Mouse (Mus musculus) kidney, adult 2 months (tissue): Measurements from ENCODE around the gene Hk3. TPM values are rescaled to one million over a fixed set of nuclear protein-coding genes. Genes with fewer than 3 reads are reported as not detected.

Source experiments
- DNase-seq: peaks from one replicate; pipeline ENCODE4 v3.0.0; 2021
- H3K27ac ChIP-seq: fragments of 200-500 bp; 2 replicates; pipeline ENCODE4 v1.5.1; 2012; ENCODE audit warnings: low read depth, low read length, control low read depth, inconsistent platforms; ENCODE audit not compliant: insufficient read depth
- H3K27me3 ChIP-seq: fragments of 200-500 bp; replicated peaks from 2 replicates; pipeline ENCODE4 v1.6.1; 2012; ENCODE audit warnings: mild to moderate bottlenecking, moderate library complexity, low read length, inconsistent platforms; ENCODE audit not compliant: control insufficient read depth, insufficient read depth
- H3K36me3 ChIP-seq: fragments of 200-500 bp; 2 replicates; pipeline ENCODE4 v1.6.1; 2012; ENCODE audit warnings: mild to moderate bottlenecking, moderate library complexity, low read length, inconsistent platforms; ENCODE audit not compliant: control insufficient read depth, insufficient read depth
- H3K4me1 ChIP-seq: fragments of 200-500 bp; 2 replicates; pipeline ENCODE4 v1.6.1; 2011; ENCODE audit warnings: low read length; ENCODE audit not compliant: control insufficient read depth, insufficient read depth
- H3K4me3 ChIP-seq: fragments of 200-500 bp; 2 replicates; pipeline ENCODE4 v1.5.1; 2011; ENCODE audit warnings: mild to moderate bottlenecking, low read depth, low read length, control low read depth; ENCODE audit not compliant: insufficient read depth
- CTCF ChIP-seq: fragments of 200-500 bp; conservative IDR thresholded peaks from 2 replicates; pipeline ENCODE4 v1.5.1; 2011; ENCODE audit warnings: low read depth, mild to moderate bottlenecking, control low read depth, low read length, moderate library complexity, mixed read lengths; ENCODE audit not compliant: insufficient read depth, insufficient read length
- POLR2A ChIP-seq: fragments of 200-500 bp; IDR thresholded peaks from one replicate; pipeline ENCODE4 v1.6.1; 2011; ENCODE audit warnings: low read depth, low read length, control low read depth
- WGBS: fragments of 180-500 bp; shearing (Covaris S2); methylation state at CpG from one replicate; pipeline ENCODE4 v1.1.7; 2018; 5-methylcytosine and 5-hydroxymethylcytosine counted together
- polyA plus RNA-seq: library from polyadenylated mRNA; depleted of rRNA; stranded (reverse); fragments of >200 nt; gene quantifications from 2 replicates; pipeline ENCODE4 v1.2.3, GENCODE M21; 2012; rRNA removed

The Hk3 gene
- polyA plus RNA-seq, result 0.75 and 1.0 TPM in 2 replicates

DNA sequence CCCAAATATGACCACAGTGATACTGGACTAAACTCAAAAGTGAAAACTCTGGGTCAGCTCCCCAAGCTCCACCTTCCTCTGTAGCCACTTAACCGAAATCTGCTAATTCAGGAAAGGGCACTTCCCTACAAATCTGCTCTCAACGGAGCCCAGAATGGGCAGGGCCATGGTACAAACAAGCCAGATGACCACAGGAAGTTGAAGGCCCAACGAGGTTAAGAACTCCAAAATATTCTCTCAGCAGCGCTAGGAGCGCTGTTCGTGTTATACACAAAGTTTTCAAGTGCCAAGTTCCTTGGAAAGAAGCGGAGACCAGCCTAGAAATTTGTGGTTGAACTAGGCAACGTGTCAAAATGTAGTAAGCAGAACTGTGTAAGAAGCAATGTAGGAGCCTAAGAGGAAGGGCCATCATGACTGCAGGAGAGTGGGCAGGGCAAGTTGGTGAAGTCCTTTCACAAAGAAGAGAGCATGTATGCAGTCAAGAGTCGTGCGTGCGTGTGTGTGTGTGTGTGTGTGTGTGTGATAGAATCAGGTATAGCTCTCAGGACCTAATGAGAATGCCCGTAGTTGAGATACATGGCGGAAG is at the start of gene Hk3:
Hk3 (minus strand) TSS at position 192 of the 586 bp plus-strand sequence.
- H3K4me3 ChIP-seq, result no peak within 1 kb of the TSS
- H3K36me3 ChIP-seq, result no peaks in the 10 kb centered on the region; the same call in 1 of the 2 replicates
- WGBS, result 79% methylated on average over 13 of the region's 13 CpGs
- H3K4me1 ChIP-seq, result no peaks in the 10 kb centered on the region
- H3K27me3 ChIP-seq, result no peaks in the 10 kb centered on the region
- peak; percentile 20 for DNase-seq
- TF ChIP-seq CTCF, result no peak
- no peak for TF ChIP-seq POLR2A
- no peak within 1 kb of the TSS for H3K27ac ChIP-seq

DNA sequence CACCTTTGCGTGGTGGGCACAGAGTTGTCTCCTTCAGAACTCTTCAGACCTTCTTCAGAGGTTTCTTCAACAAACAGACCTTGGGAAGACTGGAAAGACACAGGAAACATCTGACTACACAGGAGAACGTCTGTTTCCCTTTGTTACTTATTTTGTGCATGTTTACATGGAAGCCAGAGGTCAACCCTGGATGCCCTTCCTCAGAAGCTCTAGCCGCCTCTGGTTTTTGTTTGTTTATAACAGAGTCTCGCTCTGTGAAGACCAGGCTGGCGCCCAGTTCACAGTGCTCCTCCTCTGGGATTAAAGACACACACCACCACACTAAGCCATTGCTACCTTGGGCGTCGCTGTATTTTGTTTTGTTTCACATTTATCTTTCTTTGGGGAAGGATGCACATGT is 48.5 kb upstream of the Hk3 start:
- H3K4me1 ChIP-seq, result no peaks in the 10 kb centered on the region
- no peaks in the 10 kb centered on the region for H3K36me3 ChIP-seq
- no peak overlapping the region for H3K27ac ChIP-seq
- TF ChIP-seq POLR2A (no peak), CTCF (no peak)
- H3K4me3 ChIP-seq, result no peak overlapping the region
- DNase-seq, result no peak
- H3K27me3 ChIP-seq, result no peaks in the 10 kb centered on the region
- WGBS, result 59% methylated on average over 7 of the region's 7 CpGs

DNA sequence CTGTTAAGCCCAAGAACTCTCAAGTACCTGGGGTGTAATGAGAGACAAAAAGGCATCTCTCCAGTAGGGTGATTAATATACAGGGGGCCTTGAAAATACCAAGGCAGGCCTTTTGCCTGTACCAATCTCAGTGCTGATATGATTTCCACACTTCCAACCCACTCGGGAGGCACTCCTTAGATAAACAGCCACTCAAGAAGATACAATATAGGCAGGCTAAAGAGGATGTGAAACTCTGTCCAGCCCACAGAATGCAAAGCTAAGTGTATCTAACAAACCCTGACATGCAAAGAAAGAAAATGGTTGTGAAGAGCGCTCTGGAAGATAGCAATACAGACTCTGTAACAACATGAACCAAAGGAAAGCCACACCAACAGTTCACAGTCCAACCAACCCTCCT is 42.1 kb upstream of the Hk3 start:
- H3K4me1 ChIP-seq, result no peaks in the 10 kb centered on the region
- no peak for DNase-seq
- WGBS, result 74% methylated on average over 2 of the region's 2 CpGs
- no peaks in the 10 kb centered on the region for H3K27me3 ChIP-seq
- TF ChIP-seq POLR2A (no peak), CTCF (no peak)
- no peaks in the 10 kb centered on the region; the same call in 1 of the 2 replicates for H3K36me3 ChIP-seq
- no peak overlapping the region for H3K27ac ChIP-seq
- H3K4me3 ChIP-seq, result no peak overlapping the region

DNA sequence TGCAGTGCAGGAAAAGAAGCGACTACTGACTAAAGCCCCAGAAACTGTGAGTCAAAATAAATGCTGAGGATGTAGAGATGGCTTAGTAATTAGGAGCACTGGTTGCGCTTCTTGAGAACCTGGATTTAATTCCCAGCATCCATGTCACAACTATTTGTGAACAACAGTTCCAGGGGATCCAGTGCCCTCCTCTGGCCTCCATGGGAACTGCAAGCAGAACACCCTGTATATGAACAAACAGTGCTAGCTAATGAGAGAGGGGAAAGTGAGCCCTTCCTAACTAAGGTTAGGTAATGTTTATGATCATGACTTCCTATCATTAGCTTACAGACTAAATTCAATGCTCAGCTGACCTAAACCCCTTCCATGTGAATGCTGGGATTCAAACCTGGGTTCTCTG is 36.9 kb upstream of the Hk3 start:
- Histone ChIP-seq H3K27me3 (no peaks in the 10 kb centered on the region), H3K4me3 (no peak overlapping the region), H3K4me1 (no peaks in the 10 kb centered on the region), H3K36me3 (no peaks in the 10 kb centered on the region; the same call in 1 of the 2 replicates), H3K27ac (no peak overlapping the region)
- DNase-seq, result peak; percentile 16
- WGBS, result 97% methylated on average over 2 of the region's 2 CpGs
- TF ChIP-seq CTCF, result peak; percentile 63
- TF ChIP-seq POLR2A, result no peak

DNA sequence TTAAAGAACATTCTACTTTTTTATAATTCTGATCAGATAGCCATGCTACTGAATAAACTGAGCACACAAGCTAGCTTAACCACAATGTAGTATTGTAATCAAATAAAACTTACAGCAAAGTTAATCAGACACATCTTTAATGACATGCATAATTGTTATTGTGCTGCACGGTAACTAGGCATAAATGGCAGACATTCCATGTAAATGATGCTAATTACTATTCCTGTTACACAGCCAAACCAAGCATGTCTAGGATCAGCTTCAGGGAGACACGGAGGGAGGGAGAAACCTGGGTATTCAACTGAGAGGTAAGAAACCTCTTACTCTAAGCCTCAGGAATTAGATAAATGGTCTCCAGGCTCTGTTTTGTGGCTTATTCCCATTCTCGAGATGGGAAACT is 26.5 kb upstream of the Hk3 start:
- Histone ChIP-seq H3K36me3 (peaks cover 3% of the 10 kb centered on the region), H3K27ac (no peak overlapping the region), H3K4me1 (no peaks in the 10 kb centered on the region), H3K27me3 (no peaks in the 10 kb centered on the region), H3K4me3 (no peak overlapping the region)
- TF ChIP-seq CTCF, result no peak
- no peak for TF ChIP-seq POLR2A
- no peak for DNase-seq
- 73% methylated on average over 3 of the region's 3 CpGs for WGBS

DNA sequence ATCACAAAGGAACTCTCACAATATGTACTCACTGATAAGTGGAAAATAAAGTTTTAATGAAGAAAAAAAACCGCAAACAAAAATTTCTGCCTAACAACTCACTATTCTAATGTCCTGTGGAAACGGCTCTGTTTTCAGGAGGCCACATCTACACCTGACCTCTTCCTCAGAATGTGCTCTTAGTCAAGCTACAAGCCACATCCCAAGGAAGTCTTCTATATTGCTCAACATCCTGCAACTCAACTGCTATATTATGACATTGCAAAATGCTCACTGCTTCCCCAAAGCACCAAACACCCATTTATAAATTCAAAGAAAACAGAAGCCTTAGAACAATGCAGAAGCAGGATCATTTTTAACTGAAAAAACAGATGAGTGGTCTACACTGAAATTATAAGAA is 18.8 kb upstream of the Hk3 start:
- no peak for DNase-seq
- H3K4me1 ChIP-seq, result no peaks in the 10 kb centered on the region
- H3K4me3 ChIP-seq, result no peak overlapping the region
- no peak overlapping the region for H3K27ac ChIP-seq
- H3K27me3 ChIP-seq, result no peaks in the 10 kb centered on the region
- TF ChIP-seq POLR2A (no peak), CTCF (no peak)
- WGBS, result 87% methylated on average over 2 of the region's 2 CpGs
- H3K36me3 ChIP-seq, result no peaks in the 10 kb centered on the region; the same call in 1 of the 2 replicates

DNA sequence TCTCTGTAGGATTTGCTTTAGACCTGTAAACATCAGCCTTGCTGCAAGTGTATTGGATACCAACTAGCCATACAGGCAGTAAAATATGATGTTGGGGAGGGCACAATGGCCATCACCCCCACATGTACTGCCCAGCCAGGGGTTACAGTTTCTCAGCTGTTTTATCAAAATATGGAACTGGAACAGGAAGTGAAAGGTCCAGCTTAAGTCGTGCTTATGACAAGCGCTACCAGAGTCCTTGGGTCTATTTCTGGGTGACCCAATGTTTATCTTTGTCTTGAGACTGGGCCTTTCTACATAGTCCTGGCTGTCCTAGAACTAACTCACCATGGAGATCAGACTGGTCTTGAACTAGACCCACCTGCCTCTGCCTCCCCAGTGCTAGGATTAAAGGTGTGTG is 3.0 kb upstream of the Hk3 start:
- Histone ChIP-seq H3K27ac (no peak overlapping the region), H3K27me3 (no peaks in the 10 kb centered on the region), H3K4me1 (no peaks in the 10 kb centered on the region), H3K36me3 (peaks cover 4% of the 10 kb centered on the region), H3K4me3 (no peak overlapping the region)
- TF ChIP-seq CTCF (no peak), POLR2A (no peak)
- 83% methylated on average over 2 of the region's 2 CpGs for WGBS
- DNase-seq, result no peak
